Mouse (Mus musculus): ENCODE measurements around the gene Cox5a. TPM values are rescaled to one million over a fixed set of nuclear protein-coding genes. Genes with fewer than 3 reads are reported as not detected.

The Cox5a gene
- polyA plus RNA-seq, 1 experiment: 607 TPM

DNA sequence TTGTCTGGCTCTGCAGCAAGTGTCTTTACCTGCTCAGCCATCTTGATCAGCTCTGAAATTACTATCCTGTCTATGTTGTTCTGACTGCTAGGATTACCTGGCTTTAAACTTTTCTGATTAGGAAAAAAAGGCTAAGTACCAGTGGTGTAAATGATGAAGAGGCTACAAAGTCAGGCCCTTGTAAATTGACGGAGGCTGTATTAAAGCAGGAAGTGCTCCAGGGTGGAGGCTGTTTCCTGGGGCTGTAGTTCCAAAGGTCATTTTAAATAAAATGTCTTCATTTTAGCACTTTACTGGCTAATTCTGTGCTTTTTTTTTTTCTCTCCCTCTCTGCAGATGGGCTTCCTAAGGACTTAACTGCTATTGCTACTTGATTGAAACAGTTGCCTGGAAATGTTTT, 10.9 kb downstream of the Cox5a start:
- H3K4me3 ChIP-seq (replicated peaks; ENCODE audit: insufficient read depth, low read depth, low read length): no peak overlapping the region
- no peaks in the 10 kb centered on the region for H3K27me3 ChIP-seq (ENCODE audit: control insufficient read depth, insufficient read depth, low read length)
- DNase-seq: no peak
- H3K4me1 ChIP-seq (ENCODE audit: control insufficient read depth, insufficient read depth, low read length): no peaks in the 10 kb centered on the region
- no peak for TF ChIP-seq CTCF (IDR thresholded peaks at IDR 0.05; ENCODE audit: borderline replicate concordance, insufficient read depth, low read depth, low read length)
- no peak for TF ChIP-seq POLR2A (IDR thresholded peaks at IDR 0.05; ENCODE audit: borderline replicate concordance, insufficient read depth, low read length)
- WGBS: 91% methylated on average over 1 of the region's 1 CpGs
- no peak overlapping the region for H3K27ac ChIP-seq (ENCODE audit: insufficient read depth, low read length)

DNA sequence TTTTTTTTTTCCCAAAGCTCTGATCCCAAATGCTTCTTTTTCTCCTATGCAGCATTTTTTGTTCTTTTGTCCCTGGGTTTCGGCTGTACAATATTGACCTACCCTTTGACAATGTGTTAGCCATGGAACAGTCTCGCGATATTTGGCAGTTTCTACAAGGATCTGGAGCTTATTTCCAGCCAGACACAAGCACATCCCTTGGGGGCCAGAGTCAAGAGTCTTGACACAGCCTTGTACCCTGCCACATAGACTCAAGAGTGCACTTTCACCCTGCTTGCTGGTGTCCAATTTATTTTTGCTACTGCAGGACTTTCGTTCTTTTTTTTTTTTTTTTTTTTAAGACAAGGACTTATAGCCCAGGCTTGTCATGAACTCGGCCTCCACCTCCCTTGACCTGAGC, 15.3 kb downstream of the Cox5a start:
- WGBS: 81% methylated on average over 5 of the region's 5 CpGs
- Histone ChIP-seq H3K27me3 (ENCODE audit: control insufficient read depth, insufficient read depth, low read length) (no peaks in the 10 kb centered on the region), H3K27ac (ENCODE audit: insufficient read depth, low read length) (no peak overlapping the region), H3K4me1 (ENCODE audit: control insufficient read depth, insufficient read depth, low read length) (no peaks in the 10 kb centered on the region), H3K4me3 (replicated peaks; ENCODE audit: insufficient read depth, low read depth, low read length) (no peak overlapping the region)
- DNase-seq: no peak
- TF ChIP-seq CTCF (IDR thresholded peaks at IDR 0.05; ENCODE audit: borderline replicate concordance, insufficient read depth, low read depth, low read length) (no peak), POLR2A (IDR thresholded peaks at IDR 0.05; ENCODE audit: borderline replicate concordance, insufficient read depth, low read length) (no peak)

DNA sequence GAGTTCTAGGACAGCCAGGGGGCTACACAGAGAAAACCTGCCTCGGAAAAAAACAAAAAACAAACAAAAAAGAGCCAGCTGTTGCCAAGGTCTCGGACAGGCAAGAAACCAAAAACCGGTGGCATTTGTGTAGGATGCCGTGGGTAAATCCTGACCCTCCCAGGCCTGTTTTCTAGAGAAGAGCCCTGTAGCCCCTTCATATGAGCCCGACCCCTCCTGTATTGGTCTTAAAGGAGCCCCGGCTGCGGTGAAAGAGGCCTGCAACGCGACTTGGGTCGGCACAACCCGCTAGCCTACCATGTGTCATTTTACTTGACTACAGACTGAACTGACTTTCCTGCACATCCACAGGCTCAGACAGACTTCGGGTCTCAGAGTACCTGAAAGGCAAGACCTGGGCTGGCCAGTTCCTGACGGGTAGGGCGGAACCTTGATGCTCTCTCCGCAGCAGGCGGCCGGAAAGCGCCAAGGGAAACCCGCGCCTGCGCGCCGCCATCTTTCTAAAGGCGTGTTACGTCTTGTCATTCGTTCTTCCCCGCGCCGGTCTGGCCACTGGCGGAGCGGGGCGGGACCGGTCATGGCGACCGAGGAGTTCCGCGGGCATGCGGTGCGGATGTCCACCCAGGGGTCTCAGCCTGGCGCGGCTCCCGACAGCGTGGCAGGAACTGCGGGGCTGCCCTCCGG, 16.1 kb downstream of the Cox5a start, which contains the start of gene Fam219b:
Gene Fam219b, plus strand, starts transcription at position 485 of the 684 bp plus-strand sequence.
- Histone ChIP-seq H3K4me3 (replicated peaks; ENCODE audit: insufficient read depth, low read depth, low read length) (peak within 1 kb of the TSS; percentile 58), H3K27ac (ENCODE audit: insufficient read depth, low read length) (peak within 1 kb of the TSS; percentile 67), H3K4me1 (ENCODE audit: control insufficient read depth, insufficient read depth, low read length) (no peaks in the 10 kb centered on the region), H3K27me3 (ENCODE audit: control insufficient read depth, insufficient read depth, low read length) (no peaks in the 10 kb centered on the region)
- WGBS: under 1% methylated on average over 45 of the region's 45 CpGs
- TF ChIP-seq POLR2A (IDR thresholded peaks at IDR 0.05; ENCODE audit: borderline replicate concordance, insufficient read depth, low read length) (peak; percentile 74), CTCF (IDR thresholded peaks at IDR 0.05; ENCODE audit: borderline replicate concordance, insufficient read depth, low read depth, low read length) (no peak)
- DNase-seq: peak; percentile 92 to 93

DNA sequence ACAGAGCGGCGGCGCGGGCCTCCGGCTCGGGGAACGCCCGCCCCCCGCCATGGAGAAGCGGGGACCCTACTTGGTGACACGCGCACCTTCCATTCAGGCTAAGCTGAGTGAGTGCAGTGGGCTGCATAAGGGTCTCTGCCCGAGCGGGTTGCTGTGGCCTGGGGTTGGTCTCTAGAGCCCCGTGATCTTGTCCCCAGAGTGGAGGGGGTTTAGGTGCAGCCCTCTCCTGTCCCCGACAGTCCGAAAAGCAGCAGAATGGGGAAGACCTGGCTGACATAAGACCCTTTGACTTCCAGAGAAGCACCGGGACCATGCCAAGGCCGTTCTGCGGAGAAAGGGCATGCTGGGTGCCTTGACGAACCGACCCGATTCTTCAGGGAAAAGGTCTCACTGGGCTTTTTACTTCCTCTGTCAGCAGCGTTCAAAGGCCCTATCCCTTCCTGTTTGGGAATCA, 16.7 kb downstream of the Cox5a start:
- no peaks in the 10 kb centered on the region for H3K4me1 ChIP-seq (ENCODE audit: control insufficient read depth, insufficient read depth, low read length)
- H3K27ac ChIP-seq (ENCODE audit: insufficient read depth, low read length): peak overlapping the region; percentile 67
- H3K27me3 ChIP-seq (ENCODE audit: control insufficient read depth, insufficient read depth, low read length): no peaks in the 10 kb centered on the region
- peak in 1 of 2 experiments; percentile 45 for DNase-seq
- no peak for TF ChIP-seq CTCF (IDR thresholded peaks at IDR 0.05; ENCODE audit: borderline replicate concordance, insufficient read depth, low read depth, low read length)
- TF ChIP-seq POLR2A (IDR thresholded peaks at IDR 0.05; ENCODE audit: borderline replicate concordance, insufficient read depth, low read length): no peak
- under 1% methylated on average over 24 of the region's 24 CpGs for WGBS
- peak overlapping the region; percentile 58 for H3K4me3 ChIP-seq (replicated peaks; ENCODE audit: insufficient read depth, low read depth, low read length)

DNA sequence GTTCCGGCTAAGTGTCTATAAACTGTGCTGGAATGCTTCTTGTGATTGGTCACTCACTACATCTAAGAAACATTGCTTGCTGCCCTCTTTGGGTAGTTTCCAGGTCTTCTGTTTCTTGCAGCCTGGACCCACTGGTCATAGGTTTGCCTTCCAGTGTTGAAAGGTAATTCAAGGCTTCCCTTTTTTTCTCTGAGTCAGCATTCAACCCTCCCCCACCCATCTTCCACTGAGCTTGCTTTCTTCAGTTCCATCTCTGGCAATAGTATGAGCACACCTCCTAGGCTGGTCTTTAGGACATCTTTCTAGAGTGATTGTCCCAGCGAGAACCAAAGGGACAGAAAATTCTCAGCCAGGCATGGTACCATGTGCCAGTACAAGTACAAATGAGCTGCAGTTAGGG, 18.5 kb downstream of the Cox5a start:
- DNase-seq: no peak
- 87% methylated on average over 2 of the region's 2 CpGs for WGBS
- Histone ChIP-seq H3K4me3 (replicated peaks; ENCODE audit: insufficient read depth, low read depth, low read length) (no peak overlapping the region), H3K4me1 (ENCODE audit: control insufficient read depth, insufficient read depth, low read length) (no peaks in the 10 kb centered on the region), H3K27ac (ENCODE audit: insufficient read depth, low read length) (no peak overlapping the region), H3K27me3 (ENCODE audit: control insufficient read depth, insufficient read depth, low read length) (no peaks in the 10 kb centered on the region)
- TF ChIP-seq CTCF (IDR thresholded peaks at IDR 0.05; ENCODE audit: borderline replicate concordance, insufficient read depth, low read depth, low read length): no peak
- TF ChIP-seq POLR2A (IDR thresholded peaks at IDR 0.05; ENCODE audit: borderline replicate concordance, insufficient read depth, low read length): no peak

DNA sequence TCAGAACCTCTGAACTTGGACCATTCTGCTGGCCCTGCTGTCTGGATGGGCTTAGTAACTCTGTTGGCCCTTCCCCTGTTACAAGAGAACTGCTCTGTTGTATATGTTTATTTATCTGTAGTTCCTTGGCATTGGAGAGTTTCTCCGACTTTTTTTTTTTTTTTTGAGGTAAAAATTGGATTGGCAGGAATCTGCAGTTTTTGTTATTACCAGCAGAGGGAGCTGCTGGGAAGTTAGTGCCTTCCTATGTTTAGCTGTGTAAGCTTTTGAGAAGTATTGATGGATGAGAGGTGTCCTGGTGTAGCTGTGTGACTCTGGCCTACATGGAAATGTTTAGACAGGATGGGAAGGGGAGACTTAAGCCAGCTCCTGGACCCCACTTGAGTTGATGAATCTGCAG, 20.2 kb downstream of the Cox5a start:
- no peaks in the 10 kb centered on the region for H3K27me3 ChIP-seq (ENCODE audit: control insufficient read depth, insufficient read depth, low read length)
- TF ChIP-seq POLR2A (IDR thresholded peaks at IDR 0.05; ENCODE audit: borderline replicate concordance, insufficient read depth, low read length) (no peak), CTCF (IDR thresholded peaks at IDR 0.05; ENCODE audit: borderline replicate concordance, insufficient read depth, low read depth, low read length) (peak; percentile 37; the same call in 1 of the 2 replicates)
- H3K4me3 ChIP-seq (replicated peaks; ENCODE audit: insufficient read depth, low read depth, low read length): no peak overlapping the region
- H3K4me1 ChIP-seq (ENCODE audit: control insufficient read depth, insufficient read depth, low read length): no peaks in the 10 kb centered on the region; the same call in 1 of the 2 replicates
- peak; percentile 57 to 64 for DNase-seq
- 0% methylated on average over 1 of the region's 1 CpGs for WGBS
- no peak overlapping the region for H3K27ac ChIP-seq (ENCODE audit: insufficient read depth, low read length)

DNA sequence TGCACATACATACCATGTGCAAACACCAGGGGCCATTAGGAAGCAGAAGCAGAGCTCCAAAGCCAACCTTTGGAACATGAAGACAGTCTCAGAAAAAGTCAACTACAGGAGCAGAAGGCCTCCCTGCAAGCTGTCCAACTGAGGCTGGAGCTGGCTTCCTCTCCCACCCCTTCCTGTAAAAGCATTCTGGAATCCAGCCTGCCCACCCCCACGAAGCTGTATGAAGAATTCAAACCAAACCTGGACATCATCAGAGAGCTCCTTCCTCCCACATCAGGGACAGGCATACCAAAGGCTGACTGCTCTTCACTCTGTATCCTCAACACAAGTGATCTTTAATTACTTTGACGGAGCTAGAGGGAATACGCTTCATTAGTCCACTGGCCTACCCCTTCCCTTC, 22.9 kb downstream of the Cox5a start:
- TF ChIP-seq POLR2A (IDR thresholded peaks at IDR 0.05; ENCODE audit: borderline replicate concordance, insufficient read depth, low read length) (no peak), CTCF (IDR thresholded peaks at IDR 0.05; ENCODE audit: borderline replicate concordance, insufficient read depth, low read depth, low read length) (no peak)
- H3K27ac ChIP-seq (ENCODE audit: insufficient read depth, low read length): no peak overlapping the region
- no peaks in the 10 kb centered on the region for H3K27me3 ChIP-seq (ENCODE audit: control insufficient read depth, insufficient read depth, low read length)
- 68% methylated on average over 3 of the region's 3 CpGs for WGBS
- H3K4me3 ChIP-seq (replicated peaks; ENCODE audit: insufficient read depth, low read depth, low read length): no peak overlapping the region
- DNase-seq: no peak
- peaks cover 17% of the 10 kb centered on the region for H3K4me1 ChIP-seq (ENCODE audit: control insufficient read depth, insufficient read depth, low read length)

DNA sequence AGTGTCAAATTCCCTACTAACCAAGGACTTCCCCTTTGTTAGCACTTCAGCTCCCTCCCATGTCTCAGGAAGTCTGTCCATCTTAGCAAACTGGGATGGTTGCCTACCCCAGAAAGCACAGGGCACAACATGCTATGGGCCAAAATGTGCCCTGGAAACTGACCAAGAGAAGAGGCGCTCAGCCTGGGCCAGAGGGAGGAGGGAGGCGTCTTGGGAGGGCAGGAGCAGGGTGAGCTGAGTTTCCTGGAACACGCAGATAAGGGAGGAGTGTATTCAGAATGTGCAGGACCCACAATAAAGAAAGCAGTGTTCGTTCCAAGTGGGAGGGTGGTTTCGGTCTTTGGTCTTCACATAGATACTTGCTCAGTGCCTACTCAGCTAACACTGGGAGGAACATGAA, 26.2 kb downstream of the Cox5a start:
- Histone ChIP-seq H3K27ac (ENCODE audit: insufficient read depth, low read length) (no peak overlapping the region), H3K4me1 (ENCODE audit: control insufficient read depth, insufficient read depth, low read length) (peaks cover 23% of the 10 kb centered on the region), H3K4me3 (replicated peaks; ENCODE audit: insufficient read depth, low read depth, low read length) (no peak overlapping the region), H3K27me3 (ENCODE audit: control insufficient read depth, insufficient read depth, low read length) (no peaks in the 10 kb centered on the region)
- peak; percentile 48 to 65 for DNase-seq
- no peak for TF ChIP-seq POLR2A (IDR thresholded peaks at IDR 0.05; ENCODE audit: borderline replicate concordance, insufficient read depth, low read length)
- WGBS: 23% methylated on average over 5 of the region's 5 CpGs

Measured in cerebellum, adult 2 months (tissue).